Mouse (Mus musculus) thymus, postnatal 25 days (tissue): ENCODE measurements at regions not wholly inside any gene's neighbourhood (a gene's known extent, or its start where the extent isn't known, plus 50 kb on each side); places are given as distances from the start of the nearest gene placed in this dataset.

Experiments used
- DNase-seq: peaks from one replicate; pipeline ENCODE4 v3.0.0; 2022

GRCm38 (mm10) chr10:17010047-17010446, 713.0 kb upstream of the Cited2 start:
- DNase-seq = no peak

GRCm38 (mm10) chr10:17011876-17012275, 711.1 kb upstream of the Cited2 start:
- no peak for DNase-seq

- DNase-seq = no peak
Measured at GRCm38 (mm10) chr10:17012541-17012975, 710.5 kb upstream of the Cited2 start.

DNA sequence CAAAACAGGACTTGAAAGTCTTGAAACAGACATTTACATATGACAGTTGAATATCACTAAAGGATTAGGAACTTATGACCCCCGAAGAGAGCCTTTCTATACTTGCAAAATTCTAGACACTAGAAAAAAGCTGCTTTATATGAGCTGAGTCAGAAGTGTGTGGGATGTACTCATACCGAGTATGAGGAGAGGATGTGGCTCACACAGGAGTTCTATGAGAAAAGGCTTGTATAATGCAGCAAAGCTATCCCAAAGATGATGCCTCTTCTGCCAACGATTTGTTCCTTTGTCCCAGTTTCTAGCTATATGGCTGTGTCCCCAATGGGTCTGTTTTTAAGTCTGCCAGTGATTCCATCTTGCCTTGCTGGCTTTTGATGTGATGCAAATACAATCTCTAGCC, 708.2 kb upstream of the Cited2 start:
- DNase-seq = no peak

- no peak for DNase-seq
Measured at GRCm38 (mm10) chr10:17016854-17017253, 706.2 kb upstream of the Cited2 start.

DNA sequence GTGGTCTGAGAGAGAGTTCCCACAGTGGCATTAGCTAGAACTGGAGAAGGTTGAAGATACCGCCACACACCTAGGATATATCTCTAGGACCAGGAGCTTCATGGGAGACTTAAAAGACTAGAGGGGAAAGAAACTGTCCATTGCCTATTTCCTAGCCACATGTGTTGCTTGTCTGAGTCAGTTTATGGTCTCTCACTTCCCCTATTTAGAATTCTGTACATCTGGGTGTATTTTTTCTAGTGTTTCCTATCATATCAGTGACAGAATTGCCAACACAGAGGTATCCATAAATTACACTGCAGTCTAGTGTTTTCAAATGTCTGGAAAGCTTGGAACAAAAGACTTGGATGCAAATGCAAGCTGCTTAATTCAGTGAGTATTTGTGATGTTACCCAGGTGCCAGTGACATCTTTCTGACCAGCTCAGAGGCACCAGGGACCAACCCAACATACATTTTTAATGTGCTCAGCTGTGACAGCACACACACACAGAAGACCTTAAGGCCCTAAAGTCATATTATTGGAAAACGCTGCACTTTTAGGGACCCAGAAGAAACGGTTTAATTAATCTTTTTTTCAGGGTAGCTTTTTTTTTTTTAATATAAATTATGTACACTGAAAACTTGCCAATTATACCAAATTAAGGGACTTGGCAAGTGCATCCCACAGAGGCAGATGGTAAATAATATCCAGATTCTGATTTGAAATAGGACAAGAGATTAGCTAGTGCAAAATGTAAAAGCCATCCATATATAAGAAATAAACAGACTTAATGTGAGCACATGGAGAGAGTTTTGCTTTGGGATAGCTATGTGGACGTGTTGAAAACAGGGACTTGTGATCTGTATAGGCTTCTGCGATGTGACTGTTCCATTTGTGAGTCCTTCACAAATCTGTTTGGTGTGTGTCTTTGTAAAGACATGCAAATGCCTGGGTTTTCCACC, 700.5 kb upstream of the Cited2 start:
- no peak for DNase-seq

GRCm38 (mm10) chr10:17023571-17024293, 699.3 kb upstream of the Cited2 start:
- no peak for DNase-seq

DNA sequence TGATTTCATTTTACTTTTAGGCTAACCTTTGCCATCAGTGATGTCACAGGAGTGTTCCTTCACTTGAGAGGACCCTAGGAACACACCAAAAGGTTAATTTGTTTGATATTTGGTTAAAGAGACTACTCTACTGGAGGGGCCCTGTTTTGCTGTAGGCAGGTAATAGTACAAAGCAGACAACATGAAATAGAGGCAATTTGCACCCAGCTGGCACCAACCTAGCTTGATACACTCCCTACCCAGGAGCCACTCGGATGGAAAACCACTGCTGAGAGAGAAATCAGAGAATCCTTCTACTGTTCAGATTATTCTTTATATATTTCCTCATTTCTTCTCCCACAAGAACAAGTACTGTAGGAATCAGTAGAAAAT, 698.7 kb upstream of the Cited2 start:
- no peak for DNase-seq

DNA sequence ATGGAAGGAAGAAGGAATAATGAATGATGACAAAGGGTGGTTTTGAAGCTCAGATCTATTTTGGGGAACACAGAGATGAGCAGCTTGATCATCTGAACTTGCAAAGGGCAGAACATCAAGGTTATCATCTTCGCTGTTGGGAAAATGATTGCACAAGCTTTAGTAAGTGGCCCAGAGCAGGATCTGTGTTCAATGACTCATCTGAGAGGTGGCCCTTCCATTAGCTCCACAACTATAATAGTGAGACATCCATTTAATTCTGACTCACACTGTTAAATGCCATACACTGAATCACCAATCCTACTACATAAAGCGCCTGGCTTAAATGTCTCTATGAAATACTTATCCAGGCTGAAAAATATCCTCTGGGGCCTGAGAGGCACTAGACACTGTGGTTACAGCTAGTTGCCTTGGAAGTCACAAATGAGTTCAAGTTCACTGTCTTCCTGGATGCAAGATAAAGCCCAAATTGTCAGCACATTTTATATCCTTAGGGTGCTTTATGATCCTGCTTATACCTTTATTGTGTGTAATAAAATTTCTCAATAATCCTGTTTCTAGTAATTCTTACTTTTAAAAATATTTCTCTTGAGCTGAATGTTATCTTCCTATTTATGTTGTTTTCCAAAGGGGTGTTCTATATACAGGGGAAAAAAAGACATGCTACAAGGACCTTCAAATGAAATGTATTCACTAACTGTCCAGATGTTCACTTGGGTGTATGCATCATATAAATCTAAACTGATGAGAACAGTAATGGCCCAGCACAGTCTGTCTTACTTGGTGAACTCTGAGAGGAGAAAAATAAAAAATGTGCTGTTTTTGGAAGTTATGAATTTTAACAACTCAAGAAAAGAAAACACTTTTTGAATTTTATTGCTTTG, 687.9 kb upstream of the Cited2 start:
- no peak for DNase-seq

DNA sequence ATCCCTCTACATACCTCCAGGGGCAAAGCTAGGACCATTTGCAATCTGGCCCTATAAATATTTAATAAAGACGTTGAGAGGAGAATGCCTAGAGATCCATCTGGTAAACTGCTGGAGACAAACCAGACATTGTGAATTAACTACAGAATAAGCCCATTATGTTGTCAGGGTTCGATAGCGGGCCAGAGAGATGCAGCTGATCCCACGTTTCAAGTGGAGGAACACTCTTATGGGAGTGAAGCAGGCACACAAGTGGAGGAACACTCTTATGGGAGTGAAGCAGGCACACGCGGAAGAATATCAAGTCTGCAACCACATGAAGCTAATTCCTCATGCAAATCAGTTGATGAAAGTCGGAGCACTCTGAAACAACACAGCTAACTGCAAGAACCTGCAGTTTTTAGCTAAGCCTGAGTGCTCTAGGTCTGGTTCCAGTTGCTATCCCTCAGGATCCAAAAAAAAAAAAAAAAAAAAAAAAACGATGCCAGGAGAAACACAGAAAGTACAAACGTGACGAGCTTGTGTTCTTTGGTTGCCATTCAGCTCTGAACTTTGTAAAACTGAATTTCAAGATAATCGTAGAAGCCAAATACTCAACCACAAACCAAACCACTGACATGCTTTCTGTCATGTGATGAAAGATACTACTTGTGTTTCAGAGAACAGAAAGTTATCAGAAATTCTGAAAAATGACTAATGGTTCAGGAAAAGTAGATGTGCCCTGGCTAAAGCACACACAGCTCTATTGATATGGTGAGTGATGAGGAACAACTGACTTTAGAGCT, 684.6 kb upstream of the Cited2 start:
- DNase-seq = no peak

DNA sequence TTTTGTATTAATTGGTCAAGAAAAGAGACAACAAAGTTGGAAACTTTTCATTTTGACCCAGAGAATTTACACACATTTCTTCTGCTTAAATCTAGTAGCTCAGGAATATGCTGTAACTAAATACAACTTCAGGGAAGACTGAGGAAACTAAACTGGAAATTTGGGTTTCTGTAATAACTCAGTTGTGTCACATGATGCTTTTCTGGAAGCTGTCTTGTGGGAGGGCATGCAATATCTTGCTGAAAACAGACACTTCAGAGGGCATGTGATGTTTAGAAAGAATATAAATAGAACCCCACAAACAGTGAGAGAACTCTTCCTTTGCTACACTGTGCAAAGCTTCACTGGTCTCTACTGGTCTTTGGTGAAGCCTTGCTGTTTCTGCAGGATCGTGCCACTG, 680.9 kb upstream of the Cited2 start:
- DNase-seq = no peak

GRCm38 (mm10) chr10:17042973-17043372, 680.0 kb upstream of the Cited2 start:
- no peak for DNase-seq

DNA sequence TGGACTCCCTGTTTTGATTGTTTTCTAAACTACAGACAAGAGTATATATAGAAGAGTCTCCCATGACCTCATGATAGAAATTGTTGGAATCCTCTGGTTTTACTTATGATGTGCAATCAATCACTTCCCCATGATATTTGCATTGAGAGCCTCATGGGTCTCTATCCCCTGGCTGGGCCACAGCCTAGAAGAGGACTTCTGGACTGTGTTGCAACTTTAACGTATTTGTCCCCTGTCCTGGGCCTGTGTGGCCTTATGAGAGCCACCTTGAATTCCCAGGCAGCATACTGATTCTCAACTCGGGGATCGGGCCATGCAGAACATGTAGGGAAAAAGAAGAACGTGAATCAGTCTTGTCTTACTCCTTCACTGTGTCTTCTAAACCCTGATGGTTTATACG, 676.3 kb upstream of the Cited2 start:
- no peak for DNase-seq

DNA sequence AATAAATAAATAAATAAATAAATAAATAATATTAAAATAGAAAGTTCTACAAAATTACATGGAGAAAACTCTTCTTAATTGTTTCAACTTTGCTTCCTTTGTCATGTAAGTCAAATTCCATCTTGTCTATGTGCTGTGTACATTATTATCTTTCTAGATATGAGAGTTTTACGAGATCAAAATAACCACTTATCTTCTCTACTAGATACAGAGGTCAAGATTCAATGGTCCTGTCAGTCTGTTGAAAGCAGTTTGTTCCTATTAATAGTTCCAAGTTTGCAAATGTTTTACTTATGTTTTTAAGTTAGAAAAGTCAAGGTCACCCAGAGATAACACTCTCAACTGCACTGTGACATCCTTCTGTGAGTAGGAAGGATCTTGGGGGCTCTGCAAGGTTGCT, 650.1 kb upstream of the Cited2 start:
- DNase-seq = no peak

DNA sequence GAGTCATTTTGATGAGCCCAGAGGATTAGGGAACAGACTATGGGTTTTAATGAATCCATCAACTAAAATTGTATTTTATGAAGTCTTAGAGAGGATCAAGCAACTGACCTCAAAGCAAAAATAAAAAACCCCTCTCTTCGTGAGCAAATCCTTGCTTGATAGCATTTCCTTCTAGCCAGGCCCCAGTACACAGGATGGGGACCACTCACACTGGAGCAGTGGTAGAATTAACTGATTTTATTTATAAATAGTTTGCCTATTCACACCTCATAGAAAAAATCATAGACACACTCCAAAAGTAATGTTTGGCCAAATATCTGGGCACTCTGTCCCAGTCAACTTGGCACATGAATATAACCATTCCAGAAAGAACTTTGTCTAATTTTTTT, 649.0 kb upstream of the Cited2 start:
- no peak for DNase-seq

DNA sequence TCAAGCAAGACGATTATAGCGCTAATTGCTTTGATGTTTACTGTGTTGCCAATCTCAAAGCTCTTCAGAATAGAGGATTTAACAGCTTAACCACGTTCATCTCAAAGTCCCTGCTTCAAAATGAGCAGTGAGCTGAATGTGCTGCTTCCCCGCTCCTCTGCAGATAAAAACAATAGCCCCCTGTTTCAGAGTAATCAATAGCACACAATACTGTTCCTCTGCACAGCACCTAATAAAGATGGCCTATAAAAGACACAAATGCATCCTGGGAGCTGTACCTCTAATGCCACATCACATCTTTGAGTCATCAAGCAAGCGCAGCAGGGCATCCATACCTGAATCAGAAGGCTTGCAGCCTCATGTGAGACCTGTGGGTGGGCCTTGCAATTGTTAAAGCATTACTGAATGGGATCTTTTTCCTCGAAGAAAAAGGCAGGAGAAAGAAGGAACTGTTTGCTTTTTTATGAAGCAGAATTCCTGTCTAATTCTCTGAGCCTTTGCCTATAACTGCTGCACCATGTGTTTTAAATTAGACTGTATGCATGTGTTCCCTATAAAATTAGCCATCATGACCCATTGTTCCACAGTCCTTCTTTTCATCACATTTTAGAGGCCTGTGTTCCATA, 648.5 kb upstream of the Cited2 start:
- DNase-seq = no peak

DNA sequence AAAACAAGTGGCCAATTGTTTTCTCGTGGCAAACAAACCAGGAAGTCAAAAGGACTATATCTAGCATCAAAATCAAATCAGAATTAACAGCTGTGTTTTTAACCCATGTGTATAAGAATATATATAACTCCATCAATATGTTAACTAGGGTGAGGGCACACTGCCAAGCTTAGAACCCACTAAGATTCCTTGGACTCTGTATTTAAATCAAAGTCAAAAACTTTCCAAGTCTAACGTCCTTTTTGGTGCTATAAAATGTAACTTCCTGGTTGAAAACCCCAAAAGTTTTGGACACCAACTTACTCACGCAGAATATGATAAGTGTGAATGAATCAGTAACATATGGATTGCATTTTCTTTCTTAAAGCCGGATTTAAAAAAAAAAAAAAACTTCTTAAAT, 647.9 kb upstream of the Cited2 start:
- no peak for DNase-seq

DNA sequence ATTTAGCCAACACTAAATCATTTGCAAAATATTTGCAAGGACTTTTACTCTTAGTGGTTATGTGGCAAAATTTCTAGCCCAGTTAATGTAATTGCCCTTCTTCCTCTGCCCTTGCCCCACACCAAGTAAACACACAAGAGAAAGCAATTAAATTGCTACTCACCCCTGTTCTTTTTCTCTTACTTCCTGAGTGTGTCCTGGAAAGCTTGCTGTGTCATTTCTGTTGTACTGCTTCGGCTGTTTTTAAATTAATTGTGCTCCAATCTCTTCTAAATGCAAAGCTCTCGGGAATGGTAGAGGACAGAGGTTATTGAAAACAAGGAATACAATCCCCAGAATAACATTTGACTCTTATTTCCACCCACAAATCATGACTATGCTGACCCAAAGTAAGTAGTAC, 647.4 kb upstream of the Cited2 start:
- no peak for DNase-seq

GRCm38 (mm10) chr10:17076186-17076585, 646.8 kb upstream of the Cited2 start:
- DNase-seq = no peak

- DNase-seq = no peak
Measured at GRCm38 (mm10) chr10:17077580-17077979, 645.4 kb upstream of the Cited2 start.

GRCm38 (mm10) chr10:17080818-17081217, 642.2 kb upstream of the Cited2 start:
- no peak for DNase-seq

DNA sequence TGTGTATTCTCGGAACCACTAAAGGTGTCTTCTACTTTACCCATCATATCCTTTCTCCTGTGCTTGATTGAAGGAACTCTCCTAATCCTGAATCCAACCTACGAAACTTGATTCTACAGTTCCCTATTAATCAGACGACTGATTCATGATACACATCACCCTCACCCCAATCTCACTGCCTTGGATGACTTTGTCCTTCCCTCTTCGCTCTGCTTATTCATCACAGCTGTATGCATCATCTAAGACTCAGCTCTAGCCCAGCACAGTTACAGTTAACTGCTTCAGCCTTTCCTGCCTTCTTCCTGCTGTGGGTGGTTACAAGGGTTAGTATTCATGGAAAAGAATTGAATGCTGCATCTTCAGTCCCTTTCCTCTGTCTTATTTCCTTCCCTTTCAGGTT, 640.1 kb upstream of the Cited2 start:
- no peak for DNase-seq
